Mouse (Mus musculus) liver, embryonic 11.5 days (tissue): ENCODE data around the gene Eras. TPM values are rescaled to one million over a fixed set of nuclear protein-coding genes. Genes with fewer than 3 reads are reported as not detected.

Source experiments
- ATAC-seq: fragments of 200-750 bp; cut with Nextera tagmentation; replicated peaks from 2 replicates; pipeline ENCODE4 v1.8.0; 2017; ENCODE audit warnings: moderate number of reproducible peaks, mild to moderate bottlenecking, moderate TSS enrichment, moderate library complexity; ENCODE audit not compliant: low FRiP score
- DNase-seq: peaks from one replicate; pipeline ENCODE4 v3.0.0-alpha.2; 2017; ENCODE audit warnings: low spot score
- H3K27ac ChIP-seq: fragments of 300-500 bp; sonication (generic); 2 replicates; pipeline ENCODE4 v1.5.1; 2014; ENCODE audit warnings: mild to moderate bottlenecking, low read depth, low read length, control low read depth
- H3K27me3 ChIP-seq: fragments of 300-500 bp; sonication (generic); replicated peaks from 2 replicates; pipeline ENCODE4 v1.6.1; 2014; ENCODE audit warnings: low read length, mixed read lengths; ENCODE audit not compliant: control insufficient read depth, insufficient read depth
- H3K36me3 ChIP-seq: fragments of 300-500 bp; sonication (generic); 2 replicates; pipeline ENCODE4 v1.6.1; 2014; ENCODE audit warnings: mild to moderate bottlenecking, low read length, moderate library complexity, mixed read lengths; ENCODE audit not compliant: control insufficient read depth, insufficient read depth
- H3K4me1 ChIP-seq: fragments of 300-500 bp; sonication (generic); replicated peaks from 2 replicates; pipeline ENCODE4 v1.6.1; 2014; ENCODE audit warnings: low read length, mixed read lengths; ENCODE audit not compliant: control insufficient read depth, insufficient read depth
- H3K4me2 ChIP-seq: fragments of 300-500 bp; sonication (generic); 2 replicates; pipeline ENCODE4 v1.6.1; 2014; ENCODE audit warnings: mild to moderate bottlenecking, control low read depth, moderate library complexity
- H3K4me3 ChIP-seq: fragments of 300-500 bp; sonication (generic); 2 replicates; pipeline ENCODE4 v1.5.1; 2014; ENCODE audit warnings: low read depth, low read length, control low read depth
- H3K9ac ChIP-seq: fragments of 300-500 bp; sonication (generic); 2 replicates; pipeline ENCODE4 v1.6.1; 2014; ENCODE audit warnings: low read depth, low read length, control low read depth
- H3K9me3 ChIP-seq: fragments of 300-500 bp; sonication (generic); 2 replicates; pipeline ENCODE4 v1.6.1; 2016; ENCODE audit warnings: low read length, inconsistent platforms, mixed read lengths; ENCODE audit not compliant: control insufficient read depth
- whole genome bisulfite sequencing: fragments of 180-500 bp; shearing (Covaris S2); extraction: QIAGEN DNeasy Blood & Tissue Kit; methylation state at CpG from one replicate; pipeline ENCODE4 v1.1.7; 2014; 5-methylcytosine and 5-hydroxymethylcytosine counted together
- polyA plus RNA-seq: library from polyadenylated mRNA; unstranded; fragments of >200 nt; fragmentation: Nextera tagmentation; extraction: Ambion mirVana; gene quantifications from 2 replicates; pipeline ENCODE4 v1.2.1, GENCODE M21; 2014

Gene Eras
- polyA plus RNA-seq, 1 experiment from 2014 or later = not detected

GRCm38 (mm10) chrX:7898880-7899874 lies 29.2 kb downstream of the Eras start, which contains the start of the genes Pqbp1 and Timm17b:
Gene Pqbp1 (minus strand): TSS chrX:7899269.
Gene Timm17b (plus strand): TSS chrX:7899357.
- ATAC-seq (peak; percentile 98), DNase-seq (peak; percentile 81)
- WGBS = 11% methylated on average over 62 of the region's 62 CpGs
- Histone ChIP-seq H3K27ac (peak within 1 kb of the TSS; percentile 41; the same call in 1 of the 2 replicates), H3K9ac (peak within 1 kb of the TSS; percentile 60), H3K4me3 (peak within 1 kb of the TSS; percentile 57), H3K36me3 (0 out of 2 replicates have a peak, but pooled peaks cover under 1% of the 10 kb centered on the region), H3K4me1 (no peaks in the 10 kb centered on the region), H3K9me3 (no peaks in the 10 kb centered on the region), H3K4me2 (peak within 1 kb of the TSS; percentile 70), H3K27me3 (no peaks in the 10 kb centered on the region)

GRCm38 (mm10) chrX:7898211-7898610 lies 30.2 kb downstream of the Eras start:
- H3K4me3 ChIP-seq = peak overlapping the region; percentile 57
- ATAC-seq (no peak), DNase-seq (no peak)
- peak overlapping the region; percentile 41; the same call in 1 of the 2 replicates for H3K27ac ChIP-seq
- no peaks in the 10 kb centered on the region for H3K4me1 ChIP-seq
- H3K27me3 ChIP-seq = no peaks in the 10 kb centered on the region
- peaks cover 2% of the 10 kb centered on the region; the same call in 1 of the 2 replicates for H3K36me3 ChIP-seq
- 28% methylated on average over 13 of the region's 13 CpGs for WGBS
- H3K9me3 ChIP-seq = no peaks in the 10 kb centered on the region
- peak overlapping the region; percentile 60 for H3K9ac ChIP-seq
- H3K4me2 ChIP-seq = peak overlapping the region; percentile 63

- peak; percentile 75 for DNase-seq
- peak within 1 kb of the TSS; percentile 58; the same call in 1 of the 2 replicates for H3K27ac ChIP-seq
- peak; percentile 93 for ATAC-seq
- no peaks in the 10 kb centered on the region for H3K9me3 ChIP-seq
- H3K4me3 ChIP-seq = peak within 1 kb of the TSS; percentile 60
- 5% methylated on average over 47 of the region's 49 CpGs for WGBS
- no peaks in the 10 kb centered on the region for H3K4me1 ChIP-seq
- H3K36me3 ChIP-seq = no peaks in the 10 kb centered on the region
- peak within 1 kb of the TSS; percentile 53 for H3K9ac ChIP-seq
- H3K4me2 ChIP-seq = peak within 1 kb of the TSS; percentile 76
- no peaks in the 10 kb centered on the region for H3K27me3 ChIP-seq
These were observed 44.4 kb downstream of the Eras start, which contains the start of gene Slc35a2 for GRCm38 (mm10) chrX:7883841-7884567. Gene Slc35a2 (plus strand): TSS chrX:7884028.

GRCm38 (mm10) chrX:7879819-7880218 lies 48.6 kb downstream of the Eras start:
- DNase-seq (peak; percentile 52), ATAC-seq (no peak; the same call in 1 of the 2 replicates)
- H3K4me2 ChIP-seq = peak overlapping the region; percentile 96
- no peaks in the 10 kb centered on the region for H3K9me3 ChIP-seq
- H3K9ac ChIP-seq = no peak overlapping the region
- WGBS = 9% methylated on average over 11 of the region's 11 CpGs
- H3K27ac ChIP-seq = no peak overlapping the region
- no peaks in the 10 kb centered on the region; the same call in 1 of the 2 replicates for H3K36me3 ChIP-seq
- H3K27me3 ChIP-seq = no peaks in the 10 kb centered on the region
- peaks cover 3% of the 10 kb centered on the region; the same call in 1 of the 2 replicates for H3K4me1 ChIP-seq
- H3K4me3 ChIP-seq = peak overlapping the region; percentile 12; the same call in 1 of the 2 replicates

GRCm38 (mm10) chrX:7878495-7878894 lies 49.9 kb downstream of the Eras start:
- Histone ChIP-seq H3K36me3 (peaks cover 3% of the 10 kb centered on the region; the same call in 1 of the 2 replicates), H3K27me3 (no peaks in the 10 kb centered on the region), H3K27ac (no peak overlapping the region), H3K4me2 (peak overlapping the region; percentile 96), H3K9me3 (no peaks in the 10 kb centered on the region), H3K4me1 (peaks cover 3% of the 10 kb centered on the region; the same call in 1 of the 2 replicates), H3K4me3 (peak overlapping the region; percentile 58), H3K9ac (peak overlapping the region; percentile 53; the same call in 1 of the 2 replicates)
- ATAC-seq (0 out of 2 replicates have a peak, but pooled peaks have one; percentile 10), DNase-seq (no peak)
- WGBS = 17% methylated on average over 21 of the region's 21 CpGs

- Histone ChIP-seq H3K27me3 (no peaks in the 10 kb centered on the region), H3K9me3 (no peaks in the 10 kb centered on the region), H3K9ac (peak within 1 kb of the TSS; percentile 53; the same call in 1 of the 2 replicates), H3K4me2 (peak within 1 kb of the TSS; percentile 96), H3K27ac (no peak within 1 kb of the TSS), H3K36me3 (peaks cover 3% of the 10 kb centered on the region; the same call in 1 of the 2 replicates), H3K4me3 (peak within 1 kb of the TSS; percentile 58), H3K4me1 (peaks cover 3% of the 10 kb centered on the region; the same call in 1 of the 2 replicates)
- DNase-seq (peak; percentile 65), ATAC-seq (peak; percentile 96)
- 8% methylated on average over 37 of the region's 38 CpGs for WGBS
These were observed 50.4 kb downstream of the Eras start, which contains the start of gene Pim2 for GRCm38 (mm10) chrX:7878007-7878419. Gene Pim2 (plus strand): TSS chrX:7878262.
